Mouse (Mus musculus) heart, postnatal 10 days (tissue): ENCODE data around the gene Arvcf. TPM values are rescaled to one million over a fixed set of nuclear protein-coding genes. Genes with fewer than 3 reads are reported as not detected.

Source experiments
- microRNA-seq, 2 experiments: library from miRNA; unstranded; fragments of <30 nt; microRNA quantifications; one replicate each; pipeline ENCODE4 v1.2.0; 2022
- total RNA-seq, 2 experiments: library from RNA; stranded (reverse); gene quantifications; 2 replicates each; pipeline ENCODE4 v1.2.3; 2021

Arvcf gene
- total RNA-seq, 2 experiments from 2014 or later = 25.0 to 33.6 TPM

Small RNAs within 50 kb of the gene (microRNA-seq; reads per million reads assigned to microRNA genes)
- 0 reads per million in 2 experiments for gene Gm26219
- 2,154 to 2,452 reads per million in 2 experiments for gene Mir185

Other genes with a start within 250 kb of the Arvcf start
- gene Rtn4r, start 220.5 kb upstream of the Arvcf start, total RNA-seq = 1 to 10 TPM; 7.7 to 7.9 TPM
- gene Ccdc188, start 130.3 kb upstream of the Arvcf start, total RNA-seq = not detected
- 10 to 100 TPM; 33.2 to 35.7 TPM for gene Zdhhc8, start 113.0 kb upstream of the Arvcf start, total RNA-seq
- 10 to 100 TPM; 24.1 to 30.6 TPM for gene Trmt2a, start 99.5 kb upstream of the Arvcf start, total RNA-seq
- gene Ranbp1, start 99.5 kb upstream of the Arvcf start, total RNA-seq = 10 to 100 TPM; 79.1 to 82.9 TPM
- not detected for gene Gm49776, start 89.9 kb upstream of the Arvcf start, total RNA-seq
- gene Dgcr8, start 58.9 kb upstream of the Arvcf start, total RNA-seq = 10 to 100 TPM; 26.0 to 27.2 TPM
- gene Tango2, start 79 bp upstream of the Arvcf start, total RNA-seq = 10 to 100 TPM; 62.7 to 65.3 TPM
- gene Txnrd2, start 78.2 kb downstream of the Arvcf start, total RNA-seq = 10 to 100 TPM; 30.0 to 32.0 TPM
- gene Comt, start 78.7 kb downstream of the Arvcf start, total RNA-seq = 100 to 1,000 TPM; 133 to 156 TPM
- 1 to 10 TPM; 6.4 to 6.9 TPM for gene Gnb1l, start 150.5 kb downstream of the Arvcf start, total RNA-seq
- gene Rtl10, start 150.7 kb downstream of the Arvcf start, total RNA-seq = 1 to 10 TPM; 4.0 to 5.6 TPM
- 1 to 10 TPM in 1 of 2 experiments, under 1 TPM in 1; 0.57 to 1.1 TPM for gene Tbx1, start 242.5 kb downstream of the Arvcf start, total RNA-seq